8 mouse cellular contexts compared by ENCODE assay signal in genomic region chr11:102430121-102431017, GRCm38 (mm10). TPM values are rescaled to one million over a fixed set of nuclear protein-coding genes. Genes with fewer than 3 reads are reported as not detected.
DNase-seq lines count a peak whose midpoint lies in the region; ATAC-seq and TF ChIP-seq lines count a peak whose summit lies in the region.

TSS of gene Grn (plus strand) at chr11:102430315.

- H3K4me1 ChIP-seq in hindbrain, embryonic 10.5 days (replicated peaks) = peaks cover 42% of the 10 kb centered on the region
- H3K4me1 ChIP-seq in lung, embryonic 16.5 days (replicated peaks; ENCODE audit: control insufficient read depth, insufficient read depth, low read length) = peaks cover 17% of the 10 kb centered on the region
- H3K4me1 ChIP-seq in thymus, adult 2 months (replicated peaks; ENCODE audit: control insufficient read depth, insufficient read depth, low read length) = peaks cover 19% of the 10 kb centered on the region

- peak within 1 kb of the TSS; percentile 82 for H3K27ac ChIP-seq in hindbrain, embryonic 10.5 days
- H3K27ac ChIP-seq in lung, embryonic 16.5 days (ENCODE audit: low read length) = peak within 1 kb of the TSS; percentile 85
- no peak within 1 kb of the TSS; the same call in 1 of the 2 replicates for H3K27ac ChIP-seq in thymus, adult 2 months (ENCODE audit: control insufficient read depth, insufficient read depth, low read length)

- peak within 1 kb of the TSS; percentile 61 for H3K4me3 ChIP-seq in hindbrain, embryonic 10.5 days
- peak within 1 kb of the TSS; percentile 78 for H3K4me3 ChIP-seq in lung, embryonic 16.5 days (ENCODE audit: low read length)
- H3K4me3 ChIP-seq in thymus, adult 2 months (ENCODE audit: control insufficient read depth, insufficient read depth, low read length) = peak within 1 kb of the TSS; percentile 57

- peak; percentile 95 for ATAC-seq in lung, embryonic 16.5 days (ENCODE audit: low read depth)

- TF ChIP-seq POLR2A in thymus, adult 2 months (IDR thresholded peaks at IDR 0.05; ENCODE audit: control insufficient read depth, extremely low read depth, insufficient read depth, low read length, poor library complexity) = 0 out of 2 replicates have a peak, but pooled peaks have one; percentile 19

- H3K27me3 ChIP-seq in hindbrain, embryonic 10.5 days (ENCODE audit: insufficient read depth, poor library complexity, severe bottlenecking) = peaks cover 7% of the 10 kb centered on the region; the same call in 1 of the 2 replicates
- no peaks in the 10 kb centered on the region for H3K27me3 ChIP-seq in lung, embryonic 16.5 days (ENCODE audit: control insufficient read depth, insufficient read depth, low read depth, low read length)
- no peaks in the 10 kb centered on the region for H3K27me3 ChIP-seq in thymus, adult 2 months (ENCODE audit: control insufficient read depth, insufficient read depth, low read length)

- WGBS in hindbrain, embryonic 10.5 days = under 1% methylated on average over 29 of the region's 29 CpGs
- WGBS in lung, embryonic 16.5 days = under 1% methylated on average over 29 of the region's 29 CpGs
- WGBS in thymus, adult 2 months = under 1% methylated on average over 29 of the region's 29 CpGs

- DNase-seq in NIH3T3 (ENCODE audit: low read depth) = peak; percentile 96
- DNase-seq in cerebellum, adult 9-11 months = peak; percentile 96
- peak; percentile 96 to 97 for DNase-seq in frontal cortex, adult 2 months (ENCODE audit: extremely low spot score in 1 of 2, low spot score in 1 of 2)
- peak; percentile 87 for DNase-seq in hindbrain, embryonic 10.5 days (ENCODE audit: low spot score)
- peak; percentile 98 for DNase-seq in layer of hippocampus, adult 9-11 months
- DNase-seq in ovary, adult 18-20 months (ENCODE audit: low spot score) = peak; percentile 91
- peak; percentile 61 for DNase-seq in thymus, adult 2 months

- H3K9me3 ChIP-seq in hindbrain, embryonic 10.5 days = no peaks in the 10 kb centered on the region
- no peaks in the 10 kb centered on the region for H3K9me3 ChIP-seq in lung, embryonic 16.5 days (ENCODE audit: control insufficient read depth, low read length)

- no peak for TF ChIP-seq CTCF in thymus, adult 2 months (IDR thresholded peaks at IDR 0.05; ENCODE audit: borderline replicate concordance, control insufficient read depth, extremely low read depth, insufficient read depth, low read length, poor library complexity)

- peak within 1 kb of the TSS; percentile 83 for H3K9ac ChIP-seq in lung, embryonic 16.5 days (ENCODE audit: low read length)

- peaks cover 25% of the 10 kb centered on the region for H3K36me3 ChIP-seq in hindbrain, embryonic 10.5 days
- peaks cover 3% of the 10 kb centered on the region; the same call in 1 of the 2 replicates for H3K36me3 ChIP-seq in lung, embryonic 16.5 days (ENCODE audit: control insufficient read depth, insufficient read depth, low read length)
- H3K36me3 ChIP-seq in thymus, adult 2 months (ENCODE audit: control insufficient read depth, insufficient read depth, low read length) = no peaks in the 10 kb centered on the region

- peak within 1 kb of the TSS; percentile 86 for H3K4me2 ChIP-seq in lung, embryonic 16.5 days (ENCODE audit: low read depth, low read length)

RNA-seq across cellular contexts. Expression of gene Grn, which starts in this region (rescaled TPM):
- polyA plus RNA-seq in frontal cortex, adult 2 months (2012; rRNA removed) = 70.9 and 78.2 TPM in 2 replicates
- 76.8 and 88.9 TPM in 2 replicates for polyA plus RNA-seq in hindbrain, embryonic 10.5 days (2016; fragmentation: Nextera tagmentation; extraction: Ambion mirVana)
- 195 and 201 TPM in 2 replicates for polyA plus RNA-seq in lung, embryonic 16.5 days (2015; fragmentation: Nextera tagmentation; extraction: Ambion mirVana)
- polyA plus RNA-seq in thymus, adult 2 months (2012; rRNA removed) = 151 and 160 TPM in 2 replicates
